Comparison of ENCODE assay signal across 21 mouse cellular contexts in the genomic region with DNA sequence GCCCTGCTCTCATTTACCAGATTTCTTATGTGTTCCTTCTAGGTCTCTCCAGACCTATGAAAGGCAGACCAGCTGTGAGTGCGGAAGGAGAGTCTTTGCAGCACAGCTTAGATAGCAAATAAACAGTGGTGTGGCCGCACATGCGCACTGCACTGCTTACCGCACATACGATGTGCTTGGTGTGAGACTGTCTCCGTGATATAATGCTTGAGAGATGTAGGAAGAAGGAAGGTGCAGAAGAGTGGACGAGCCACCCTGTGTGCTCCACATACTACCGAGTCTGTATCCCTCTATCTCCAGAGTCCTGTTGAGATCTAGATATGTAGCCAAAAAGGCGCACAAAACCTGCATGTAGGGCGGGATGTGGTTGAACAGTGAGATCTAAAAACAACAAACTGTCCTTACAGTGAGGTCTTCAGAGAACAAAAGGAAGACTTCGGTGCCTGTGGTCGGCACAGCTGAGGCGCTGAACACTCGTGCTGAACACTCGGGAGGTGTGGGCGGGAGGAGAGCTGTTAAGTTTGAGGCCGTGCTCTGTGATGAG. TPM values are rescaled to one million over a fixed set of nuclear protein-coding genes. Genes with fewer than 3 reads are reported as not detected.
DNase-seq lines count a peak whose midpoint lies in the region; ATAC-seq and TF ChIP-seq lines count a peak whose summit lies in the region.
"Had no signal": no experiment of that assay in that cellular context is flagged by ENCODE, and none has a peak within 500 bp of the region (broad histone marks: within the 10 kb centered on the region; RNA-seq: fewer than 3 reads in every experiment).

No protein-coding gene starts in this region.

- WGBS in forebrain, embryonic 12.5 days: 95% methylated on average over 17 of the region's 17 CpGs
- 95% methylated on average over 17 of the region's 17 CpGs for WGBS in forebrain, postnatal 0 days
- 6% methylated on average over 17 of the region's 17 CpGs for WGBS in thymus, adult 2 months

- no peak overlapping the region for H3K4me3 ChIP-seq in forebrain, embryonic 12.5 days (replicated peaks)
- H3K4me3 ChIP-seq in forebrain, postnatal 0 days (ENCODE audit: low read depth, low read length): no peak overlapping the region
- peak overlapping the region; percentile 3; the same call in 1 of the 2 replicates for H3K4me3 ChIP-seq in thymus, adult 2 months (ENCODE audit: control insufficient read depth, insufficient read depth, low read length)
- H3K4me3 ChIP-seq: embryonic facial prominence, embryonic 10.5 days; erythroblast, embryonic 14.5 days; limb, embryonic 13.5 days; midbrain, embryonic 15.5 days; neural tube, embryonic 12.5 days had no signal

- no peak overlapping the region for H3K4me2 ChIP-seq in forebrain, embryonic 12.5 days
- H3K4me2 ChIP-seq in forebrain, postnatal 0 days (ENCODE audit: low read depth): no peak overlapping the region
- H3K4me2 ChIP-seq: limb, embryonic 13.5 days; midbrain, embryonic 15.5 days; neural tube, embryonic 12.5 days had no signal

- 0 out of 2 replicates have a peak overlapping the region, but pooled peaks have one; percentile 95 for H3K27ac ChIP-seq in forebrain, embryonic 12.5 days
- H3K27ac ChIP-seq in forebrain, postnatal 0 days (ENCODE audit: low read depth, low read length): no peak overlapping the region
- peak overlapping the region; percentile 98 for H3K27ac ChIP-seq in thymus, adult 2 months (ENCODE audit: control insufficient read depth, insufficient read depth, low read length)
- H3K27ac ChIP-seq: embryonic facial prominence, embryonic 10.5 days; limb, embryonic 13.5 days; macrophage; neural tube, embryonic 12.5 days had no signal

- no peak for DNase-seq in forebrain, postnatal 0 days
- DNase-seq in spleen, postnatal 36 days (ENCODE audit: low spot score in 2 of 2): peak; percentile 32 to 37
- DNase-seq in spleen, adult 12 weeks (ENCODE audit: low spot score): no peak
- DNase-seq in thymus, adult 2 months: peak; percentile 81
- DNase-seq in left cerebral cortex, adult 9 months (ENCODE audit: low spot score in 2 of 2): no peak
- DNase-seq in liver: no peak
- DNase-seq: adrenal gland, postnatal 14 days; cerebellum, adult 9-11 months; gastrocnemius, postnatal 10 days; heart, postnatal 4 days; right cerebral cortex, postnatal 4 days had no signal

- peaks cover 68% of the 10 kb centered on the region for H3K4me1 ChIP-seq in forebrain, embryonic 12.5 days
- 0 out of 2 replicates have a peak, but pooled peaks cover 10% of the 10 kb centered on the region for H3K4me1 ChIP-seq in forebrain, postnatal 0 days (ENCODE audit: insufficient read depth)
- H3K4me1 ChIP-seq in thymus, adult 2 months (replicated peaks; ENCODE audit: control insufficient read depth, insufficient read depth, low read length): peaks cover 65% of the 10 kb centered on the region

- H3K9me3 ChIP-seq in forebrain, embryonic 12.5 days: no peaks in the 10 kb centered on the region
- no peaks in the 10 kb centered on the region for H3K9me3 ChIP-seq in forebrain, postnatal 0 days (ENCODE audit: low read length)
- H3K9me3 ChIP-seq: embryonic facial prominence, embryonic 10.5 days; limb, embryonic 13.5 days; midbrain, embryonic 15.5 days; neural tube, embryonic 12.5 days had no signal

- peaks cover 45% of the 10 kb centered on the region for H3K36me3 ChIP-seq in forebrain, embryonic 12.5 days (replicated peaks)
- H3K36me3 ChIP-seq in forebrain, postnatal 0 days (ENCODE audit: insufficient read depth): peaks cover 31% of the 10 kb centered on the region
- peaks cover 10% of the 10 kb centered on the region for H3K36me3 ChIP-seq in thymus, adult 2 months (ENCODE audit: control insufficient read depth, insufficient read depth, low read length)

- ATAC-seq in forebrain, embryonic 12.5 days (ENCODE audit: low FRiP score): no peak
- no peak for ATAC-seq in forebrain, postnatal 0 days
- no peak for ATAC-seq in megakaryocyte progenitor cell, adult 5-6 weeks (replicated peaks; ENCODE audit: poor library complexity)
- ATAC-seq: forebrain, embryonic 16.5 days; midbrain, embryonic 15.5 days had no signal

- TF ChIP-seq CTCF in forebrain, postnatal 0 days (IDR thresholded peaks at IDR 0.05; ENCODE audit: low read depth): no peak
- TF ChIP-seq CTCF in thymus, adult 2 months (IDR thresholded peaks at IDR 0.05; ENCODE audit: borderline replicate concordance, control insufficient read depth, extremely low read depth, insufficient read depth, low read length, poor library complexity): no peak

- 0 out of 2 replicates have a peak, but pooled peaks have one; percentile 36 for TF ChIP-seq POLR2A in thymus, adult 2 months (IDR thresholded peaks at IDR 0.05; ENCODE audit: control insufficient read depth, extremely low read depth, insufficient read depth, low read length, poor library complexity)

- H3K9ac ChIP-seq in forebrain, embryonic 12.5 days: no peak overlapping the region
- no peak overlapping the region for H3K9ac ChIP-seq in forebrain, postnatal 0 days
- H3K9ac ChIP-seq: limb, embryonic 13.5 days; midbrain, embryonic 15.5 days; neural tube, embryonic 12.5 days had no signal

- peaks cover 4% of the 10 kb centered on the region; the same call in 1 of the 2 replicates for H3K27me3 ChIP-seq in forebrain, embryonic 12.5 days
- no peaks in the 10 kb centered on the region for H3K27me3 ChIP-seq in forebrain, postnatal 0 days (ENCODE audit: insufficient read depth, low read length)
- no peaks in the 10 kb centered on the region for H3K27me3 ChIP-seq in thymus, adult 2 months (ENCODE audit: control insufficient read depth, insufficient read depth, low read length)
- H3K27me3 ChIP-seq: limb, embryonic 13.5 days; midbrain, embryonic 15.5 days; neural tube, embryonic 12.5 days had no signal

RNA-seq across cellular contexts. Expression of gene Mrpl58, which starts 3.4 kb away (rescaled TPM):
- polyA plus RNA-seq in forebrain, embryonic 12.5 days (2016; fragmentation: Nextera tagmentation; extraction: Ambion mirVana): 222 and 232 TPM in 2 replicates
- total RNA-seq in forebrain, postnatal 0 days (2014; rRNA removed): 82.1 and 86.1 TPM in 2 replicates
- 201 and 203 TPM in 2 replicates for polyA plus RNA-seq in forebrain, postnatal 0 days (2015; fragmentation: Nextera tagmentation; extraction: Ambion mirVana)
- 144 and 166 TPM in 2 replicates for polyA plus RNA-seq in thymus, adult 2 months (2012; rRNA removed)
- total RNA-seq in megakaryocyte progenitor cell, adult 5-6 weeks (2015): 83.4 and 98.3 TPM in 2 replicates
- total RNA-seq in megakaryocyte progenitor cell, adult 5-6 weeks (2017): 81.1 and 96.4 TPM in 2 replicates

RNA-seq across cellular contexts. Expression of gene Atp5h, which starts 12.8 kb away (rescaled TPM):
- 843 and 857 TPM in 2 replicates for polyA plus RNA-seq in forebrain, embryonic 12.5 days (2016; fragmentation: Nextera tagmentation; extraction: Ambion mirVana)
- 339 and 418 TPM in 2 replicates for total RNA-seq in forebrain, postnatal 0 days (2014; rRNA removed)
- 808 and 932 TPM in 2 replicates for polyA plus RNA-seq in forebrain, postnatal 0 days (2015; fragmentation: Nextera tagmentation; extraction: Ambion mirVana)
- polyA plus RNA-seq in thymus, adult 2 months (2012; rRNA removed): 118 and 155 TPM in 2 replicates
- 703 and 731 TPM in 2 replicates for total RNA-seq in megakaryocyte progenitor cell, adult 5-6 weeks (2015)
- 770 and 871 TPM in 2 replicates for total RNA-seq in megakaryocyte progenitor cell, adult 5-6 weeks (2017)

RNA-seq across cellular contexts. Expression of gene Kctd2, which starts 13.0 kb away (rescaled TPM):
- polyA plus RNA-seq in forebrain, embryonic 12.5 days (2016; fragmentation: Nextera tagmentation; extraction: Ambion mirVana): 23.9 and 29.8 TPM in 2 replicates
- 31.7 TPM in 2 replicates for total RNA-seq in forebrain, postnatal 0 days (2014; rRNA removed)
- polyA plus RNA-seq in forebrain, postnatal 0 days (2015; fragmentation: Nextera tagmentation; extraction: Ambion mirVana): 27.1 and 29.3 TPM in 2 replicates
- polyA plus RNA-seq in thymus, adult 2 months (2012; rRNA removed): 65.5 and 69.1 TPM in 2 replicates
- total RNA-seq in megakaryocyte progenitor cell, adult 5-6 weeks (2015): 13.0 and 15.0 TPM in 2 replicates
- 9.0 and 17.0 TPM in 2 replicates for total RNA-seq in megakaryocyte progenitor cell, adult 5-6 weeks (2017)

RNA-seq across cellular contexts. Expression of gene Cdr2l, which starts 25.2 kb away (rescaled TPM):
- 28.3 and 29.6 TPM in 2 replicates for polyA plus RNA-seq in forebrain, embryonic 12.5 days (2016; fragmentation: Nextera tagmentation; extraction: Ambion mirVana)
- 43.0 and 45.8 TPM in 2 replicates for total RNA-seq in forebrain, postnatal 0 days (2014; rRNA removed)
- 14.4 and 16.9 TPM in 2 replicates for polyA plus RNA-seq in forebrain, postnatal 0 days (2015; fragmentation: Nextera tagmentation; extraction: Ambion mirVana)
- polyA plus RNA-seq in thymus, adult 2 months (2012; rRNA removed): 14.3 and 15.1 TPM in 2 replicates
- total RNA-seq in megakaryocyte progenitor cell, adult 5-6 weeks (2015): 0.20 and 0.42 TPM in 2 replicates
- total RNA-seq in megakaryocyte progenitor cell, adult 5-6 weeks (2017): 0.08 and 0.34 TPM in 2 replicates
- polyA plus RNA-seq: macrophage had no signal

RNA-seq across cellular contexts. Expression of gene Trim80, which starts 33.4 kb away (rescaled TPM):
- not detected in 2 replicates for polyA plus RNA-seq in forebrain, embryonic 12.5 days (2016; fragmentation: Nextera tagmentation; extraction: Ambion mirVana)
- not detected in 2 replicates for total RNA-seq in forebrain, postnatal 0 days (2014; rRNA removed)
- polyA plus RNA-seq in forebrain, postnatal 0 days (2015; fragmentation: Nextera tagmentation; extraction: Ambion mirVana): not detected in 2 replicates
- polyA plus RNA-seq in thymus, adult 2 months (2012; rRNA removed): 0.79 and 0.80 TPM in 2 replicates
- total RNA-seq in megakaryocyte progenitor cell, adult 5-6 weeks (2015): not detected in 2 replicates
- not detected in 2 replicates for total RNA-seq in megakaryocyte progenitor cell, adult 5-6 weeks (2017)
- total RNA-seq: adrenal gland, postnatal 14 days; gastrocnemius, postnatal 10 days; heart, postnatal 4 days; left cerebral cortex, adult 18-20 months had no signal
- polyA plus RNA-seq: erythroblast, embryonic 14.5 days; forebrain, embryonic 16.5 days; macrophage; midbrain, embryonic 15.5 days; neural tube, embryonic 12.5 days had no signal

Comparison
In these comparisons a context has a peak if more than half of its experiments do, and no peak if none do; other contexts are left out.
1. DNase-seq: peak in spleen, postnatal 36 days (2 of 2) and thymus, adult 2 months (single experiment); none in forebrain, postnatal 0 days (single experiment), spleen, adult 12 weeks (single experiment), left cerebral cortex, adult 9 months (0 of 2) and liver (single experiment).